ENCODE assay signal across 12 mouse cellular contexts in genomic region chr8:112735575-112735974, GRCm38 (mm10).
A peak's percentile ranks its signal among the peaks of the same experiment; 100 is the strongest.
DNase-seq lines count a peak whose midpoint lies in the region; ATAC-seq and TF ChIP-seq lines count a peak whose summit lies in the region.
"Had no signal": no experiment of that assay in that cellular context is flagged by ENCODE, and none has a peak within 500 bp of the region (broad histone marks: within the 10 kb centered on the region; RNA-seq: fewer than 3 reads in every experiment).

No protein-coding gene starts in this region.

- peak; percentile 74; the same call in 1 of the 2 replicates for ATAC-seq in lung, embryonic 14.5 days (ENCODE audit: insufficient read depth)
- no peak for ATAC-seq in megakaryocyte, adult 5-6 weeks (ENCODE audit: poor library complexity, severe bottlenecking)
- ATAC-seq: forebrain, embryonic 13.5 days had no signal

- H3K9me3 ChIP-seq in lung, embryonic 14.5 days (ENCODE audit: low read depth, low read length): no peaks in the 10 kb centered on the region
- H3K9me3 ChIP-seq: forebrain, embryonic 13.5 days; limb, embryonic 13.5 days had no signal

- no peak for TF ChIP-seq POLR2A in lung, adult 2 months (IDR thresholded peaks at IDR 0.05; ENCODE audit: borderline replicate concordance, extremely low read depth, low read depth, low read length)

- no peak overlapping the region for H3K4me3 ChIP-seq in lung, embryonic 14.5 days (ENCODE audit: low read depth, low read length)
- H3K4me3 ChIP-seq in lung, adult 2 months (replicated peaks; ENCODE audit: extremely low read depth, low read depth, low read length): no peak overlapping the region
- H3K4me3 ChIP-seq: forebrain, embryonic 13.5 days; limb, embryonic 13.5 days had no signal

- H3K27me3 ChIP-seq in lung, embryonic 14.5 days (ENCODE audit: insufficient read depth, low read length): no peaks in the 10 kb centered on the region
- H3K27me3 ChIP-seq: forebrain, embryonic 13.5 days; limb, embryonic 13.5 days had no signal

- no peak overlapping the region for H3K27ac ChIP-seq in lung, embryonic 14.5 days (ENCODE audit: low read depth)
- H3K27ac ChIP-seq: forebrain, embryonic 13.5 days; limb, embryonic 13.5 days; macrophage had no signal

- 64% methylated on average over 3 of the region's 3 CpGs for WGBS in lung, embryonic 14.5 days
- WGBS in lung, adult 2 months: 62% methylated on average over 3 of the region's 3 CpGs

- no peak for TF ChIP-seq CTCF in lung, embryonic 14.5 days (IDR thresholded peaks at IDR 0.05; ENCODE audit: low read depth)
- no peak for TF ChIP-seq CTCF in lung, adult 2 months (IDR thresholded peaks at IDR 0.05; ENCODE audit: insufficient read depth, low read length)

- no peaks in the 10 kb centered on the region for H3K36me3 ChIP-seq in lung, embryonic 14.5 days (ENCODE audit: insufficient read depth)
- H3K36me3 ChIP-seq: limb, embryonic 13.5 days had no signal

- DNase-seq in gastrocnemius, postnatal 10 days: peak; percentile 29
- DNase-seq in gastrocnemius, adult 18-20 months (ENCODE audit: low spot score): no peak
- peak; percentile 75 for DNase-seq in lung, embryonic 14.5 days
- no peak for DNase-seq in lung, adult 2 months
- peak; percentile 79 for DNase-seq in brain, adult 2 months (ENCODE audit: low read depth, low spot score)
- DNase-seq in cerebellum, postnatal 25 days: peak; percentile 50 to 68
- DNase-seq in yolk sac, embryonic 10.5 days (ENCODE audit: low spot score): no peak
- DNase-seq: thymus, postnatal 4 days had no signal

- no peak overlapping the region for H3K4me2 ChIP-seq in lung, embryonic 14.5 days
- H3K4me2 ChIP-seq: forebrain, embryonic 13.5 days; limb, embryonic 13.5 days had no signal

- no peaks in the 10 kb centered on the region for H3K4me1 ChIP-seq in lung, embryonic 14.5 days (ENCODE audit: insufficient read depth)
- H3K4me1 ChIP-seq in lung, adult 2 months (ENCODE audit: control insufficient read depth, insufficient read depth, low read length): no peaks in the 10 kb centered on the region
- H3K4me1 ChIP-seq: forebrain, embryonic 13.5 days; limb, embryonic 13.5 days had no signal

- H3K9ac ChIP-seq in lung, embryonic 14.5 days: no peak overlapping the region
- H3K9ac ChIP-seq: forebrain, embryonic 13.5 days; limb, embryonic 13.5 days had no signal

Comparison
In these comparisons a context has a peak if more than half of its experiments do, and no peak if none do; other contexts are left out.
1. DNase-seq: peak in gastrocnemius, postnatal 10 days (single experiment), lung, embryonic 14.5 days (single experiment), brain, adult 2 months (single experiment) and cerebellum, postnatal 25 days (2 of 2); none in gastrocnemius, adult 18-20 months (single experiment), lung, adult 2 months (single experiment) and yolk sac, embryonic 10.5 days (single experiment).